Mouse (Mus musculus): ENCODE data around the gene Olfr39.
"Not testable (repeated sequence)": the region's sequence is repeated elsewhere in the genome, so short reads cannot be mapped to it uniquely, and the experiment has no call there.

Olfr39 gene

DNA sequence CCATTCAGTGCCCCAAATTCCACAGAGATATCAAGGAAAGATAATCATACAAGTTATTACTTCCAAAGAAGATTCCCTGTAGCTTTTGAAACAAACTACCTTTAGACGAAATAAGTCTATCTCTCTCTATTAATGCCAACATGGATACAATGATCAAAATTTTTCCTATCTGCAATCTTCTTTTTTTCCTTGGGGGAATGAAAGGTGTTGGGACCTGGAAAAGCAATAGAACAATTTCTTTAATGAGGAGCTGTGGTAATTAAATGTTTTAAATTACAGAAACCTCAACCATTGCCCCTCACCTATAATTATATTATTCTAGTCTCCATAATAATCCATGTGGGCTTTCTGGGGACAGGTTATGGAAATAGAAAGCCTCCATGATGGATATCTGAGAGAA, at the start of gene Olfr39:
Olfr39 (plus strand) TSS at position 301 of the 400 bp plus-strand sequence.
- DNase-seq (ENCODE audit: low spot score) = no peak

DNA sequence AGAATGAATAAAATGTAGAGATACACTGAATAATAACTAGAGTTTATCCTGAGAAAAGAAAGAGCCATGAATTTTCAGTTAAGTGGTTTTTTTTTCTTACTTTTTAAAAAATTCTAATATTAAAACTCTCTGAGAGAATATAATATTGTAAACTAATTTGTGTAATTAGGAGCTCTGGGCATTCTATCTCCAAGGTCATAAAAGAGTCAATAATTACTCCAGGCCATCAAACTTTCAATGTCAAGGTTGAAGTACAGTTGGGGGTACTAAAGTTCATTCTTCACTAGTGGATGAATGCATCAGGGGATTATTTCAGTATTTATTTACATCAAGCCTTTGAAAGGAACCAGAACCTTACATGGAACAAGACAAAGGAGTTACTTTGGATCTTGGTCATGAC, 45.3 kb upstream of the Olfr39 start, which contains the start of gene Olfr872:
Olfr872 (plus strand) TSS at position 301 of the 400 bp plus-strand sequence.
- no peak for DNase-seq (ENCODE audit: low spot score)

DNA sequence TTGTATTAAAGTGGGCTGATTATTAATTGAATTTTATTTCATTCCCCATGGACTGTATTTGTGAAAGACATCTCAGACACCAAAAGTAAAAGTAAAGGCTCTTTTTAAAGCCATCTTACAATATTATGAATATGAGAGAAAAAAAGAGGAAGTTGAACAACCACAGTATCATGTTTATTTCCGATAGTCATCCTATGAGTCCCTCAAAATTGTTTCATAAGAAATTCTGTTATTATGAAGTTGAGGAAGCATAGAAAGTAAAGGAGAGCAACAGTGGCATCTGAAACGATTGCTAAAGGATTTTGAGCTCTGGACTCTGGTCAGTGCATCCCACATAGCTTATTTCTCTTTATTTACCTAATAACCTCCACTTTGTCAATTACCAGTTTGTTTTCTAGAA, 44.8 kb upstream of the Olfr39 start:
- DNase-seq (ENCODE audit: low spot score) = no peak

DNA sequence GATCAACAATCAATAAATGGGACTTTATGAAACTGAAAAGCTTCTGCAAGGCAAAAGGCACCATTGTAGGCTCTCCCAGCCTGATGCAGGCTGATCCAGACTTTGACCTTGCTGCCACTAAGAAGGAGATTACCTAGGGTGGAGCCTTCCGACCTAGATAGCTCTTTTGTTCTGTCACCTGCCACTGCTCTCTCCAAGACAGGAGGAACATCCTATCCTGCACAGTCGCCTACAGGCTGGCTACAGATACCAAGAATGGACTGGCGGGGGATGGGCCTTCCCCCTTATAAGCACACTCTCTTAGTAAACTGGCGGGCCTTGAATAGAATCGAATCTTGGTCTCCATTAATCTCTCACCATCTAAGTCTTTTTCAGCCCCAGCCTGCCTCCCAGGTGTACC, 13.4 kb downstream of the Olfr39 start:
- not testable (repeated sequence) for DNase-seq (ENCODE audit: low spot score)

DNA sequence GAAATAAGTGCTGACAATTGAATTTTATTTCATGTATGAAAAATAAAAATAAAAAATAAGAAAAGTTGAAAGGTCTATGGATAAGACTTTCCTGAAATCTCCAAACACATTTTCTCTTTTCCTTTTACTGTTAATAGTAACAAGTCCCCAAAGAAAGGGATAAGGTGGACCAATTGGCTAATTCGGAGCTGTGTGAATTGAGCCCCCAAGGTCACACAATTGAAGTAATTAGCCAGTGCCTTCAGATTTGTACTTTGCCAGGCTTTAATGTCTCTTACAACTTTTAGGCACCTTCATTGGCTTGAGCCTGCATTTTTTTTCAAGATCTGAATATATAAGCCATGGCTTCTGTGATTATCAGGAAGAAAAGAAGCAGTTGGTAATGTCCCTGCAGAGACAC, 16.1 kb downstream of the Olfr39 start, which contains the start of gene Olfr873:
Olfr873 (plus strand) TSS at position 301 of the 400 bp plus-strand sequence.
- no peak for DNase-seq (ENCODE audit: low spot score)

DNA sequence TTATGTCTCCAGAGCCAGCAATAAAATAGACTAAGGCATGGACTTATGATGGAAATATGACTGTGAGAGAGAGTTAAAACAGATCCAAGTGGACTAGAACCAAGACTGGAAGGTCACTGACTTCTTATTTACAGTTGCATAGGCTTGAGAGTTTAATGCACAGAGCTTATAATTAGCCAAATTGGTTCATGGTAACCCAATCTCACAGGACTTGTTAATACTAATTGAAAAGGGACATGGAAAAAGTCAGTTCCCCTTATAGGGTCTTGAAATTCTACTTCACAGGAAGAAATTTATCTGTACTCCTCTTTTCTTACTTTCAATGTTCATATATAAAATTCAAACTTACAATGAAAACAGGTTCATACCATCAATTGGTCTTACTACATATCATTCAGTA, 53.8 kb downstream of the Olfr39 start, which contains the start of gene Olfr18:
Olfr18 (minus strand) TSS at position 101 of the 400 bp plus-strand sequence.
- no peak for DNase-seq (ENCODE audit: low spot score)

Measured in urinary bladder, postnatal 10 days (tissue).